Mouse (Mus musculus): Measurements from ENCODE around the gene Cpxcr1. TPM values are rescaled to one million over a fixed set of nuclear protein-coding genes. Genes with fewer than 3 reads are reported as not detected.

Gene Cpxcr1
- not detected in 2 replicates for polyA plus RNA-seq (2014; fragmentation: Nextera tagmentation; extraction: Ambion mirVana)

DNA sequence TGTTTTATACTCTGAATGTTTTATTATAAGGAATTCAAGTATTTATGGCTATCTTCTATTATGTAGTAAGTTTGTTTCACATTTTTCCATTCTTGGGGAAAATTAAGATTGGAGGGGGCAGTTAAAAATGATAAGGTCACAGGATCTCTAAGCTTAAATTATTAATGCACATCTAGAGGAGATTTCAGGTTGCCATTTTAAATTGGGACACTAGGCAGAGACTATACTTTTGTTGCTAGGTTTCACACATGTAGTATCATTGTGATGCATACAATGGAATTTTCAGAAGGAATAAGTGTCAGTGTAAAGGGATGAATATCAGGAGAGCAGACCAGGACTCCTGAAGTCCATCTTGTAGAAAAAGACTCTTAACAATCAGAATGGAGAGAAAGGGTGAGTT lies at the start of gene Cpxcr1:
Gene Cpxcr1, plus strand, starts transcription at position 301 of the 400 bp plus-strand sequence.
- H3K9me3 ChIP-seq (replicated peaks; ENCODE audit: control insufficient read depth, low read length) = no peaks in the 10 kb centered on the region
- H3K9ac ChIP-seq (replicated peaks; ENCODE audit: low read length) = no peak within 1 kb of the TSS
- H3K4me1 ChIP-seq (ENCODE audit: control insufficient read depth, insufficient read depth, low read length) = no peaks in the 10 kb centered on the region
- H3K27me3 ChIP-seq (ENCODE audit: control insufficient read depth, insufficient read depth, low read length) = no peaks in the 10 kb centered on the region
- no peak within 1 kb of the TSS for H3K4me2 ChIP-seq (ENCODE audit: low read depth, low read length)
- no peak within 1 kb of the TSS for H3K27ac ChIP-seq (replicated peaks; ENCODE audit: low read depth, low read length)
- no peaks in the 10 kb centered on the region for H3K36me3 ChIP-seq (replicated peaks; ENCODE audit: control insufficient read depth, insufficient read depth, low read depth, low read length)
- H3K4me3 ChIP-seq (ENCODE audit: low read depth, low read length) = no peak within 1 kb of the TSS
- DNase-seq (ENCODE audit: low spot score) (no peak), ATAC-seq (replicated peaks; ENCODE audit: insufficient number of reproducible peaks, low FRiP score, low TSS enrichment, low read depth) (no peak)

Other genes with a start within 250 kb of the Cpxcr1 start
- gene H2afb2, start 232.2 kb downstream of the Cpxcr1 start, polyA plus RNA-seq (2014; fragmentation: Nextera tagmentation; extraction: Ambion mirVana) = not detected in 2 replicates

Measured in embryonic facial prominence, embryonic 11.5 days (tissue).